Mouse (Mus musculus): ENCODE measurements around the gene Esd.

Esd gene

DNA sequence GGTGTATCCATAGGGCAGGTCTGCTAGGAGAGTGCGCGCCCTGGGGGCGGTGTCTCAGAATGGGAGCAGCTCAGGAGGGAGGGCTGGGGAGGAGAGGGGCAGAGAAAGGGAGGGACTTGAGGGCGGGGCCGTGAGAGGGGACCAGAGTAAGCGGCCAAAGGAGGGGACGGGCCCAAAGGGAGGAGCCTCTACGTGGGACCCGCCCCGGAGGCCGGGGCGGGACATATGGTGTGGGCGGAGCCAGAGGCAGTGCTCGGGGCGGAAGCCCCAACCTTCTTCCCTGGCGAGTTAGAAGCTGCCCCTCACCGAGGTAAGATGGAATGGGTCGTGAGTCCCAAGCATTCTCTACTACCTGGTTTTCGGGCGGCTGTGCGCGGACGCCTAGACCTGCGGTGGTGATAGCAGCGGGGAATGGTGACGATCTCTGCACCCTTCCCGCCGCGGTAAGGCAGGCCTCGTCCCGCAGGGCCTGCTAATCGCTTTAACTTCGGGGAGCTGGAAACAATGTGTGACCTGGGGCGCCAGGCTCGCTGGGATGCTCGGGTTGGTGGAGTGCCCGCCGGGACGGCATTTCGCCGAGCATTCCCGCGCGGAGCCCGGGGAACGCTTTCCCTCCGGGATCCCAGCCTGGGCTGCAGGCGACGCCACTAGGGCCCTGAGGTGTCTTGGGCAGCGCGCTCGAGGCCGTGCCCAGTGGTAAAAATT is at the start of gene Esd:
Esd (plus strand) TSS at position 219 of the 705 bp plus-strand sequence.
- peak; percentile 88 for DNase-seq (ENCODE audit: low read depth, low spot score)

DNA sequence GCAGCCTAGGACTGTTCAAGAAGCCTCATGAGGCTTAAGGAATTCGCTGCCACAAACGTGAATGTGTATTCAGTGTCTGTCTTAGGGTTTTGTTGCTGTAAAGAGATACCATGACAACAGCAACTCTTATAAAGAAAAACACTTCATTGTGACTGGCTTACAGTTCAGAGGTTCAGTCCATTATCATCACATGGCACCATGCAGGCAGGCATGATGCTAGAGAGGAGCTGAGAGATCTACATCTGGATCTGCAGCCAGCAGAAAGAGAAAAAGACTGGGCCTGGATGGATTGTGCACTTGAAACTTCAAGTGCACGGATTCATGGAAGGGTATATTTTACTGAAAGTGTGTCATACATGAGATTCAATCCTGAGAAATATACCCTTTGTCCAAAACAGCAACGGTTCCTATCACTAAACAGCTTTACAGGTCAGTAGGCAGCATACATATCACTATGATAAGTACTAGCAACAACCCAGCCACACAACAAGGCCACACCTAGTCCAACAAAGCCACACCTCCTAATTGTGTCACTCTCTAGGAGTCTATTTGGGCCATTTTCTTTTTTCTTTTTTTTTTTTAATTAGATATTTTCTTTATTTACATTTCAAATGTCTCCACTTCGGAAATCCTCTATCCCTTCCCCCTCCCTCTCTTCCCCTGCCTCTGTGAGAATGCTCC is 47.7 kb upstream of the Esd start:
- no peak for DNase-seq (ENCODE audit: low read depth, low spot score)

- DNase-seq (ENCODE audit: low read depth, low spot score) = no peak
These were observed 40.1 kb upstream of the Esd start for GRCm38 (mm10) chr14:74691963-74692362.

DNA sequence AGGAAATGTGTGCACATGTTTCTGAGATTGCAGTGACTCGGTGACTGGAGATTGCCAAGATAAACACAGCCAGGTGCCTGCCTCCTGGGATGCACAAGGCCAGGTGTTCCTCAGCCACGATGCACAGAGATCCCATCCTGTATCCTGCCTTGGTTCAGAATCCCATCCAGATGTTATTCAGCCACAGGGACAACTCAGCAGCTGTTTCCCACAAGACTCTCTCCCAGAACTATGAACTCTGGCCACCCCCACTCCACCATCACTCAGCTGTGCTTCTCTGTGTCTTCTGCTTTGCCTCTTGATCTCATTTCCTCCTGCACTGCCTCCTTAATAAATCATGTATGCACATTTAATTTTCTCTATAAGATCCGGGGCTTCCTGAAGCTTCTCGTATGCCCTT is 35.3 kb upstream of the Esd start:
- no peak for DNase-seq (ENCODE audit: low read depth, low spot score)

GRCm38 (mm10) chr14:74697432-74697831 is 34.7 kb upstream of the Esd start:
- DNase-seq (ENCODE audit: low read depth, low spot score) = no peak

- no peak for DNase-seq (ENCODE audit: low read depth, low spot score)
These were observed 32.9 kb upstream of the Esd start for GRCm38 (mm10) chr14:74699241-74699640.

GRCm38 (mm10) chr14:74703930-74704329 is 28.2 kb upstream of the Esd start:
- no peak for DNase-seq (ENCODE audit: low read depth, low spot score)

DNA sequence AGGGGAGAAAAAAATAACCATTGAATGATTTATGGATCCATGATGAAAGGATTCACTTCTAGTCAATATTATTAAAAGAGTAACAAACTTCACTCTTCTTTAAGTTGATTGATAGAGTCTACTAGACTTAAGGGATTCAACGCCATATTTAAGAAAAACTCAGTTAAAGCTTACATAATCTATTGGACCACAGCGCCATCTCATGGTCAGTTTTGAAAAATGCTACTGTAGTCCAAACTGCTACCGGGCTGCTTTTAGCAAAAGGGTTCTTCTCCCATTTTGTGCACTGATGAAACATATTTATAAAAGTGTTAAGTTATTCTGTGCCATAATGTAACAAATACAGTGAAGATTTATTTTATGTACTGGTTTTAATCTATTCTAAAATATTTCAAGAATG is 23.0 kb upstream of the Esd start:
- DNase-seq (ENCODE audit: low read depth, low spot score) = no peak

DNA sequence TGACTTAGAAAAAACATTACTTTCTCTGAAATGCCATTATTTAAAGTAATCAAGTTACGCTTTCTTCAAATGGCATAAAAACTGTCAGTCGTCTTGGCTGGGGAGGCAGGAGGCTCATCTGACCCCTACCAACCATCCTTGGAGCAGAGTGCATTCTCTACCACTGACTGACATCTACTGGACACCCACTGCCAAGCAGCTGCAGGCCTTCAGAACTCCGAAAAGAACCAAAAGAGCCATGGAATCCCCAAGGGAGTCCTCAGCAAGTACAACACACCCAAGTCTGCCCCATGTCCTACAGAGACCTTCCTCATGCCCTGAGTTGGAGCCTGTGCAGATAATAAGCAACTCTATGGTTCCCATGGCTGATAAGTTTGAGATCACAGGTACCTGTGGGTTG is 8.6 kb upstream of the Esd start:
- no peak for DNase-seq (ENCODE audit: low read depth, low spot score)

- no peak for DNase-seq (ENCODE audit: low read depth, low spot score)
These were observed 647 bp upstream of the Esd start for GRCm38 (mm10) chr14:74731221-74732078.

- DNase-seq (ENCODE audit: low read depth, low spot score) = no peak
These were observed 1.3 kb downstream of the Esd start for GRCm38 (mm10) chr14:74733397-74733796.

GRCm38 (mm10) chr14:74735471-74735870 is 3.4 kb downstream of the Esd start:
- no peak for DNase-seq (ENCODE audit: low read depth, low spot score)

DNA sequence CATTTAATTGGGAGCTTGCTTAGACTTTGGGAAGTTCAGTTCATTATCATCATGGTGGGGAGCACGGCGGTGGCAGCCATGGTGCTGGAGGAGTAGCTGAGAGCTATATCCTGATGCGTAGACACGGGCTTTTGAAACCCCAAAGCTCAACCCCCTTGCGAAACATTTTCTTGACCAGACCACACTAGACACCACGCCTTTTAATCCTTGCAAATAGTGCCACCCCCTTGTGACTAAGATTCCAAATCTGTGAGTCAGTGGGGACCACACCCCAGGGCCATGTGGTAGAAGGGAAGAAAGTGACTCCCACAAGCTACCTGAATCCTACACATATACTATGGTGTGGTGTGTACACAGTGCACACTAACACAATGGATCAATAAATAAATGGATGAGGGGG is 4.8 kb downstream of the Esd start:
- DNase-seq (ENCODE audit: low read depth, low spot score) = no peak

GRCm38 (mm10) chr14:74764191-74764918 is 32.3 kb downstream of the Esd start:
- DNase-seq (ENCODE audit: low read depth, low spot score) = peak; percentile 24

- DNase-seq (ENCODE audit: low read depth, low spot score) = no peak
These were observed 35.8 kb downstream of the Esd start for GRCm38 (mm10) chr14:74767892-74768291.

GRCm38 (mm10) chr14:74774046-74774619 is 42.0 kb downstream of the Esd start:
- DNase-seq (ENCODE audit: low read depth, low spot score) = no peak

- DNase-seq (ENCODE audit: low read depth, low spot score) = no peak
These were observed 52.3 kb downstream of the Esd start for GRCm38 (mm10) chr14:74784243-74784934.

DNA sequence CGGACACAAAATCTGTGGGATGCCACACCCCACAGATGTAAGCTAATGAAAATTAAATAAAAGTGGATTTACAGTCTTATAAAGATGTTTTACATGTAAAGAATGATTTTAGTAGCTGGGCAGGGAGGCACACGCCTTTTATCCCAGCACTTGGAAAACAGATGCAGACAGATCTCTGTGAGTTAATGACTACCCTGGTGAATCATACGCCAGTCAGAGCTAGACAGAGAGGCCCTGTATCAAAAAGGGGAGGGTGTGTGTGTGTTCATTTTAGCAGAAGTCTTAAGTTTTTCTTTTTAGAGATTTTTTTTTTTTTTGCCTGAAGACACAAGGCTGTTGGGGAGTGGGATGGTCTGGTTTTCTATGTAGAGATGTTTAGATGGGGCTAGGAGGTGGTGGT is 55.6 kb downstream of the Esd start:
- DNase-seq (ENCODE audit: low read depth, low spot score) = no peak

DNA sequence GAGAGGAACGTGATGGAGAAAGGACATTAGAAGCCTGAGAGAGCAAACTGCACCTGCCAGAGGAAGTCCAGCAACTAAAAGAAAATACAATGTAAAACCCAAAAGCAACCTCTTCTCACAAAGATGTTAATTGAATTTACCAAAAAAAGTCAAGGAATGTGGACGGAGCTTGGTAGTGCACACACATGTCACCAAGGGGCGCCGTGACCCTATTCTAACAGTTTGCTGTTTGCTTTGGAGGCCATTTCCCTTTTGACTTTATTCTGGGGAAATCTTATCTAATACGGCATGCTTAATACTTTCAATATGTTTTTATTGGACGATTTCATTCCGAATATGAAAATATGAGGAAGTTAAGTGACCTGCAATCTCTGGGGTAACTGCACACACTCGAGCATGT is 56.7 kb downstream of the Esd start:
- DNase-seq (ENCODE audit: low read depth, low spot score) = no peak

GRCm38 (mm10) chr14:74790535-74790934 is 58.4 kb downstream of the Esd start:
- no peak for DNase-seq (ENCODE audit: low read depth, low spot score)

- DNase-seq (ENCODE audit: low read depth, low spot score) = no peak
These were observed 60.7 kb downstream of the Esd start for GRCm38 (mm10) chr14:74792793-74793192.

All from WW6 (cell line).